Mouse (Mus musculus) cerebellum, postnatal 10 days (tissue): ENCODE measurements at regions not wholly inside any gene's neighbourhood (a gene's known extent, or its start where the extent isn't known, plus 50 kb on each side); places are given as distances from the start of the nearest gene placed in this dataset.

Experiments
- DNase-seq, 2 experiments: peaks; one replicate each; pipeline ENCODE4 v3.0.0; 2021; ENCODE audit warnings: mixed read lengths in 2 of 2

DNA sequence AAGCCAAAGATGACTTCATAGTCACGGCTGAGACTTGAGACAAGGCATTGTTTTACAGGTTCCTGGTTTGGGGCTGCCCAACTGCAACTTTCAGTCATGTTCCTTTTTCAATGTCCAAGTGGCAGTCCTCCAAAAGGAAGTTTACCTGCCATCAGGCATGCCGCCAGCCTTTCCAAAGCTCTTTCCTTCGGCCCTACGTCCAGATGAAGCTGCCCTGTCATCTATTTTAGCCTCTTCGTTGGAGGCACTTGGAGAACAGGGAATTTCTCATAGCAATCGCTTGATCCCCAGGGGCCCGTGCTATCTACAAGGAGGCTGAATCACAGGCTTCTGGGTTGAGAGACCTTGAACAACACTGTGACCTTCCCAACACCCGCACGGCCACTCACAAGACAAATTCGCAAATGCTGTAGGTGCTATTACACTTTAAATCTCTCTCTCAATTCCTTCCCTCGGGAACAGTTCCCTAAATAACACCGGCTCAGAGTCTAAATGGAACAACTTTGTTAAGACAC is 468.4 kb downstream of the Efna5 start:
- peak; percentile 10 to 17 for DNase-seq

DNA sequence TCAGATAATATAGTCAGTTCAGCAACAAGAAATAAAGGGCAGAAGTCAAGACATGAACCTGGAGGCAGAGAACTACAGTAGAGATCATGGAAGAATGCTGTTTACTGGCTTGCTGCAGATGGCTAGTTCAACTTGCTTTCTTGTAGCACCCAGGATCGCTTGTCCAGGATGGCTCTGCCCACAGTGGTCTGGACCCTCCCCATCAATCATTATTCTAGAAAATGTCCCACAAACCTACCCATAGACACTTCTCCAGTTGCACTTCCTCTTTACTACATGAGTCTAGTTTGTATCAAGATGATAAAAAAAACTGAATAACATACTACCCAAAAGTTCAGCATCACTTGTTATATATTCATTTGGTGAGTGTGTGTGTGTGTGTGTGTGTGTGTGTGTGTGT is 477.4 kb downstream of the Efna5 start:
- DNase-seq = no peak

DNA sequence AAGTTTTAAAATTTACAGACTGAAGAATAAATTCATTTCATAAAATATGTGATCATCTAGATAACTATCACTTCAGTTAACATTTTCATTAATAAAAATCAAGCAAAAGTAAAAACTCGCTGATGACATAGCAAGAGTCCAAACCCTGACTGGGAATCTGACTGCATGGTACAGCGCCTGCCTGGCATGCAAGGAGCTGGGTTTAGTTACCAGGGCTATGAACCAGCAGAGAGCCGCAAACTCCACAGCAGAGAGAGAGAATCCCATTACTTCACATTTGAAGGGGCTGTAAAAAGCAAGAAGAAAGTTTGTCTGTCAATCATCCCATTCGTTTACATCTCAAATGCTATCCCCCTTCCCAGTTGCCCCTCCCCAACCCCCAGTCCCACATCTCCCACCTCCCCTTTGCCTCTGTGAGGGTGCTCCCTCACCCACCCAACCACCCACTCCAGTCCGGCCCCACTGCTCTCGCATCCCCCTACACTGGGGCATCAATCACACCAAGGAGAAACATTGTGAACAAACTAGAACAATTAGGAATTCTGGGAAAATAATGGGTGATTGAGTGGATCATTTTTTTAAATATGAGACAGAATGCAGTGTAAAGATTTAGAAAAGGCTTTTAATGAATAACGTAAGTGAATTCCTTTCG is 487.6 kb downstream of the Efna5 start:
- no peak for DNase-seq

DNA sequence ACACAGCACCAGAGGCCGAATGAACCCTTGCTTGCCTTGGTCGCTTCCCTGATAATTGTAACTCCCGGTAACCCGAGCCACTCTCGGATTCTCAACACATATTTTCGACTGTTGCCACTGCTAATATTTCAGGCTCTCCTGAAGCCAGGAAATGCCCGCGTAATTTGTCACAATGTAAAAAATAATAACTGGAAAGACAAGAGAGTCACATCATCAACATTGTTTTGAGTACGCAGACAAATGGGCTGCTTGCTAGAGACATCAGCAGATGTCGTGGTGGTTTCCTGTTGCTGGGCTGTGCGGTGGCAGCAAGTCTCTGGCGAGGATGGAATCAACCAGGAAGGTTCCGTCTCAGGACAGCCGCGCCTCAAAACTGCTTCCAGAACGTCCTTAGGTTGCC is 497.1 kb downstream of the Efna5 start:
- DNase-seq = no peak

DNA sequence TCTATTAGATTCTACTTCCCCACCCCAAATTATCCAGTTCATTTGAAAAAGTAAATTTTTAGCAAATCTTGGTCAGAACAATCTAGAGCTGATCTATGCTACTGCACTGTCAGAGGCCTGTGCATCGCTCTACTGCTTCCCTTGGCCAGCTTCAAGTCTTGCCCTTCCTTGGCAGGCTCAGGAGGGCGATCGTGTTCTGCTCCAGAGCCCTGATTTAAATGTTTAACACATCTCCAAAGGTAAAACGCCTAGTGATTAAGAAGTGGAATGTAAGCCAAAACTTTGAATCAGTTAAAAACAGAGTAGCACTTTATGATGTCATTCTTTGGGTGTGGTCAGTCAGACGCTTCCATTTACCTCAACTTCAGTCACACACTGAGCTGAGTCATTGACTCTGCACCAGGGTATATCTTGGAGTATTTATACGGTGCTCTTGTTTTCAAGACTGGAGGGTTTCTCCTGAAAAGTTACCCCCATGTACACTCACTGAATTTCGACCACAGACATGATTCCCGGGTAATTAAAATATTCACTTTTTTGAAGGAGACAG is 502.2 kb downstream of the Efna5 start:
- DNase-seq = no peak

DNA sequence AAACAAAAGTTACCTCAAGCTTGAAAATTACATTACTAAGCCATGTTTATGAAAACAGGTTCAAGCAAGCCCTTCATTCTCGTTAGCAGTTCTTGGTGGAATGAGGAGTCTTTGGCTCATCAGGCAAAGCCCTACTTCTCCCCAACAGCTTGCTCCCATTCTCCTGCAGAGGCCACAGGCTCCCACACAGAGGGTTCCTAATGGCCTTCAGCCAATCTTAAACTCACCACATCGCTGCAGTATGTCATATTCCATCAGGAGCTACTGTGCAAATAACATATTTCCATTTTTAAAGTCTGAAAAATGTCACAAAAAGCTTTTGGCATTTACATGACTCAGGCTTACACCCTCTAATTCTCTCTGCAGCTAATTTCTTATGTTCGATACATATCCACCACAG is 512.0 kb downstream of the Efna5 start:
- peak; percentile 9 to 16 for DNase-seq

DNA sequence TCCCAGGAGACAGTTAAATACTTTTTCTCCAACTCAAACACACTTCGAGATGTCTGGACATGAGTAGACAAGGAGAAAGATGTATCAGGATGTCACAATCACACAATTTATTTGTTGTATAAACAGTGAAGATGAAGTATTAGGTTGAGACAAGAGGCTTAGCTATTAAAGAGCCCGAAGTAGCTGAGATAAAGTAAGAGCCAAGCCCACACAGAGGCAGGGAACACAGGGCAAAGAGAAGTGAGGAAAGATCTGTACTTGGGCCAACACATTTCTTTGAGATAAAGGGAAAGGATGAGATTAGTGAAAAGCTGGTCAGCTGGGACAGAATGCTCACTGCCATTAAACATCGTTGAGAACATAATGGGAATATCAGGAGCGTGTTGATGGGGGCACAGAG is 513.2 kb downstream of the Efna5 start:
- no peak for DNase-seq

DNA sequence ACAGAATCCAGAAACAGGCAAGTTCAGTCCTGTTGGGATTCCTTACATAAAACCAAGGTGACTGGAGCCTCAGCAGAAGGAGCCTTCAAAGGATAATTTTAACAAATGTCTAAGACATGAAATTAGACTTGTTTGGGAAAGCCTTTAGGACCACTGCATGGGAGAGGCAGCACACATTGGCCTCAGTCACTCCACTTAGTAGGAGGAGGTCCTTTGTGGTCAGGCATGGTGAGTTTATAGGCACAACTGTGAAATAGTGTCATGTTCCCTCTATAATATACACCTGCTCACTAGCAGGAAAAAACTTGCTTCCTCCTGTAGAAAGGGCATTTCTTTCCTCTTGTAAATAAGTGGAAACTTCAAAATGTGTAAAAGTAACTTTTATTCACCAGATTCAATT is 522.8 kb downstream of the Efna5 start:
- DNase-seq = no peak

DNA sequence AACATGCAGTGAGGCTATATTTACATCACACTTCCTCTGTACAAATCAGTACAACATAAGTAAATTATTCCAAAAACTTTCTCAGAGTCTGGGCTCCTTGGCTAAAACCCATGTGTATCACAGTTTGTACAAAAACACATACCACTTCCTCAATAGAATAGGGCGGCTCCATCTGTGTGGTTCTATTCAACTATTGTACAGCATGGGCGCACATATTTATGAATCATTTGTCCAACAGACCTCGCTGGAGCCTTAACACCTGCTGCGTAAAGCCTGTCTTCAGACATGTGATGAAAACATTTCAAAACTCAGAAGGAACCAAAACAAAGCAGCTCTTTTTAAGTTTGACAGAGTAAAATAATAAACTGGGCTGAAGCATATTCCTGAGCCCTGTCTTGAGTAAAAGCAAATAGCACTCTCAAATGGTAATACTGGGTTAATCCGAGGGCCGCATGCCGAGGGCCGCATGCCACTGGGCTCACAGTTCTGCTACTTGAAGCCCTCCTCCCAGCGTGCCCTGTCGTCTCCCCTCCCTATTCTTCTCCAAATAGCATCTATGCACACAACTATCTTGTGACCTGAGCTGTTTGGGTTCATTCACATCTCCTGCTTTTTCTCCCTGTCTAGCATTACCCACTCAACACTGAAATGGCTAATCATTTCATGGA is 543.1 kb downstream of the Efna5 start:
- DNase-seq = no peak

DNA sequence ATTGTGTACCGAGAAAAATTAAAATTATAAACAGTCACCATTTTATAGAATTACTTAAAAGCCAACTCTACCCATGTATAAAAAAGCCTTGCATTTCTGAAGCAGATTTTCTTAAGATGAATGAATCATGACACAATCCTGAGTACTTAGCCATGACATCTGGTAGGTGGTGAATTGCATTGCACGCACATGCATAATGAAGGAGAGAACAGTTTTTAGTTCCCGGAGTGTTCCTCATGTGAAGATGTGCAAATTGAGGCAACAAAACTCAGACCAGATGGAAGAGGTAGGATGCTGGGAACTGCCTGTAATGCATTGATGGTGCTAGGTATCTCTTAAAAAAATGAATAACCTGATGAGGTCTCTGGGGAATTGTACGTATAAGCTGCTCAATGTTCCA is 550.9 kb downstream of the Efna5 start:
- DNase-seq = no peak

DNA sequence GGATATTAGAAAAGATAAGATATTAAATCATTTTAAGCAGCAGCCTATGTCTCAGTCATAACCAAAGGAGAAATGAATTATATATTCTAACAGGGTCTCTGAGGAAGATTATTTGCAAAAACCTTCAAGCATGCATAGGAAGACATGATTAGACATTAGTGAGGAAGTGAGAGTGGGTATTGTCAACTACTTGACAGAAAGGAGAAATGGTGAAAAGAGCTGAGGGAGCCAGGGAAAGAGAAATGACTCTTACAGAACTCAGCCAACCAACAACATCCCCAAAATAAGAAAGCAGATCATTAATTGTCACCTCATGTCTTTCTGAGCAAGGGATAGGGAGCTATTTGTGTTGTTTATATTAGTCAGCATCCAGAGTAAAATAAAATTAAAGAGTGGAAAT is 554.3 kb downstream of the Efna5 start:
- no peak for DNase-seq

DNA sequence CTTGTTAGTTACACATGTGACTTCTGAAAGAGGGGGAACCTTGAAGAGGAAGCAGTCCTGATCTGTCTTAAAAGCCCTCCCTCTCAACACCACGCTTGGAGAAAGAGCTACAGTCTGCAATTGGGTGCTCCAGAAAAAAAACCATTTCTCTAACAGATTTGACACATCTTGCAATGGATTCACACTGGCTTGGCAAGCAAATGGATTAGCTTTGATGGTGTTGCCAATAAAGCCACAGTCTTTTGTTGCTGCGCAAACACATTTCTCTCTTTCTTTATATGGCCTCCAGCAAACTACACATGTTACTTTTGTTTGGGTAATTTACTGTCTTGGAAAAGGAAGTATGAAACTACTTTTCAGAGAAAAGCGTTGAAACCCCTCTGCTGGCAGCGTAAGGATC is 562.1 kb downstream of the Efna5 start:
- DNase-seq = peak; percentile 15 to 24

DNA sequence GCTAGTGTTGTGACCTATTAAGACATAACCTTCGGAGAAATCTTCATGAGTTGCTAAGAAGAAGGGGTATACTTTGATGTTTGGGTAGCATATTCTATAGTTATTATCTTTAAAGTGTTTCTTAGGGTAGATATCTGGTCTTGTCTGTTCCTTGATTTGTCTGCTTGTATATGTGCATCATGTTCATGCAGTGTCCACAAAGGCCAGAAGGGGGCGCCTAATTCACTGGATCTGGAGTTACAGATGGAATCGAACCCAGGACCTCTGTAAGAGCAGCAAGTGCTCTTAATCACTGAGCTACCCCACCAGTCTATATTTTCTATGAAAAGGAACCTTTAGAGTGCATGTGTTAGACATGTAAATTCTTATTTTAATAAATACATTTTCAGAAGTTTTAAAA is 571.1 kb downstream of the Efna5 start:
- peak; percentile 18 to 32 for DNase-seq

DNA sequence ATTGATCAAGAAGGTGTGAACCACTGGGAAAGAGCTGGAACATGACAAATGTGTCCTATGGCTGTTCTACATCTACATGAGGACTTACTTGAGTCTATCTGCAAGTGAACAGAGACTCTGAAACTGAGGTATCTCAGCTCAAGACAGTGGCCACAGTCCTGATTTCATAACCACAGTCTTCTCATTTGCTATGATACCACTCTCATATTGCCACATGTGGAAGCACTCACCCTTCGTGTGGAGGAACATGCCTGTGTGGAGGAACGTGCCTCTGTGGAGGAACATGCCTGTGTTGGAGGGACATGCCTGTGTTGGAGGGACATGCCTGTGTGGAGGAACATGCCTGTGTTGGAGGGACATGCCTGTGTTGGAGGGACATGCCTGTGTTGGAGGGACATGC is 574.0 kb downstream of the Efna5 start:
- no peak for DNase-seq

DNA sequence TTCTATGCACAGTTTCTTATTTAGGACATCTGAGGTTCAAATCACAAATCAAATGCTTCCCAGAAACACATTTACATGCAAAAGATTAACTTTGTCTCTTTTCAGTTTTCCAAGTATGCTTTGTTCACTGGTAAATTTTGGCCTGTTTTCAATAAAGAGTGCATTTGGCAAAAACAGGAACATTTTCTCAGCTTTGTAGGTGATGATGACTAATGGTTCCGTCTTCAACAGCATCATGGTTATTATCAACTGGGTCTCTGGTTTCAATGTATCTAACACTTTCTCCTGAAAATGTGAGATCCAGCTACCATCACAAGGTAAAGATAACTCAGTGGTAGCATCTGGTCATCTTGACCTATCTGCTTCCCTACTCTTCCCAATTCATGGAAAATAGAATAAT is 574.6 kb downstream of the Efna5 start:
- DNase-seq = no peak

DNA sequence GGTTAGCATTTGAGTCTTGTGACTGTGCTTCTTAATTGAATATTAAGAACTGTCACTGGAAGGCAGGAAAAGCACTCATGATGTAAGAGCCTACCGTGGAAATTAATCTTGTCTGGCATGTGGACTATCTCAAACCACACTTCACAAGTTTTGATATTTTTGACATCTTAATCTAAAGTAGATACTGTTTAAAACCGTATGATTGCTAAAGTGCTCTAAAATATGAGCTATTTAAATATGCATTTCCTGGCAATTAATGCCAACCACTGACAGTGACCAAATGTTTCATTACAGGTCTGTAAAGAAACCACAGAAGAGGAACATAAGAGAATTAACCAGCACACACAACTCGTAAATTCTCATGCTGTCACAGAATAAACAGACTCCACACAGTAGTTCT is 576.0 kb downstream of the Efna5 start:
- DNase-seq = no peak

DNA sequence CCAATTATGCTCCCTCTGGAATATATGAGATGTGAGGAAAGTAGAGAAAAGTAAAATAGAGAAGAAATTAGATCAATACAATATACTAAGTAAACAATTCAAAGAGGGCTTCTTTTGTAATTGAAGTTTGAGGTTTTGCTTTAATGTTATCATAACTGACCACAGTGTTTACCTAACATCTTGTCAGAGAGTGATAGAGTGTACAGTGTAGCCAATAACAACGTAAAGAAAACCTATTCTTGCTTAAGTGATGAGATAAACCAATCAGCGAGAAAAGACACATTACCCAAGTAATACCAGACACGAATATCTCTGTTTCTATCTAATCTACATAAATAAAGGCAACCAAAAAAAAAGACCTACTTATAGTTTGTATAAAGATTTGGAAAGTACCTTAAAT is 577.0 kb downstream of the Efna5 start:
- DNase-seq = no peak

DNA sequence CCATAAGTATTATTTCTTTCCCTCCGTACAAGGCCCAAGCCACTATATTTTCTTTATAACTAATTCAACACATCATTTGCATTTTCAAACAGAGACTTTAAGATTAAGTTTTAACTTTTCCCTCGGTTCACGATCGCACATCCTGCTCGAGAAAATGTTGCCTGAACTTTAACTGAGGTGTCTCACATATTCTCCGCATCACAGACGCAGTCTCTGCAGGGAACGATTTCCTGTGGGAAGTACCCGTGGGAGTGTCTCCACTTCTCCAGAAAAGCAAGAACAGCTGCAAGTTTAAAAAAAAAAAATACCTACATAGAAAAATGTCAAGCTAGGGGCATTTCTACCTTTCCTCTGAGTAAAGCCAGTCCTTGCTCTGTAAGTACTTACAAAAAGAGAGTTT is 581.2 kb downstream of the Efna5 start:
- no peak for DNase-seq

DNA sequence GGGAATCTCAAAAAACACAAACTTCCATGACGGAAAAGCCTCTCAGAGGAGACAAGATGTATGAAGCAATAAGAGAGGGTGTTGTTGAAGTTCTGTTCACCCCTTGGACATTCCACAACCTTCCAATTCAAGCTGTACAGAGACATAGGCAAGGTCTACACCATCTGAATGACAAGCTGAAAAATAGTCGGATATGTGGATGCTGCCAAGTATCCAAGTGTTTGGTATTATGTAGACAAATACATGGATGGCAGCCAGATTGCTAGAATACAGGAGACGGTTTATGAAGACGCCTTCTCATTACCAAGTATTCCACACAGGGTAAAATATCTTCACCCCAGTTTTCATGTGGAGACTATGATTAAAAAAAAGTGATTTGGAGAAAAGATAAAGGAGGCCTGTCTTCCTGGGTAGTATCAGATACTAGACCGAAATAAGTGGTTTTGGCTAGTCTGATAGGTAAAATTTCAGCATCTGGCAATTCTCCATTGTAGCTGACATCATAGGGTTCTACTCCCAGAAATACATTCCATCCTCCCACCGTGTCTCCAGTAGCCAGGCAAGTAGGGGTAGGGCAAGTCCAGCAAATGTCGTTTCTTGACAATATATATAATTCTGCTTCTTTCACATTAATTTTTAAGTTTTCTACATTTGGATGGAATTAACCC is 583.6 kb downstream of the Efna5 start:
- DNase-seq = peak; percentile 8 to 11

DNA sequence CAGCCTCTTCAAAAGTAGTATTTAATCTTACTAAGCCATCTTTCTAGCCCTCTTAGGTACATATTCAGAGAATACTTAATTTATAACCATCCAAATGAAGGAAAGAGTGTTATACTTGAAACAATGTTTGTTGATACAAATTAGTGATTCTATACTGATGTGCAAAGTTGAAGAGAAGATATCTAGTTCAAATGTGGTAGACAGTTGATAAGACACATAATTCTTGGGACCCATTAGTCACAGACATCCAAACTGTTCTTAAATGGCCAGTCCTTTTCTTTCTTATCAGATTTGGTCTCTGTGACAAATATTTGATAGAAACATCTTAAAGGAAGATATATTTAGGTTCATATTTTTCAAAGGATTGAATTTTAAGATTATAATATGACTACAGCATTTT is 585.7 kb downstream of the Efna5 start:
- no peak for DNase-seq

DNA sequence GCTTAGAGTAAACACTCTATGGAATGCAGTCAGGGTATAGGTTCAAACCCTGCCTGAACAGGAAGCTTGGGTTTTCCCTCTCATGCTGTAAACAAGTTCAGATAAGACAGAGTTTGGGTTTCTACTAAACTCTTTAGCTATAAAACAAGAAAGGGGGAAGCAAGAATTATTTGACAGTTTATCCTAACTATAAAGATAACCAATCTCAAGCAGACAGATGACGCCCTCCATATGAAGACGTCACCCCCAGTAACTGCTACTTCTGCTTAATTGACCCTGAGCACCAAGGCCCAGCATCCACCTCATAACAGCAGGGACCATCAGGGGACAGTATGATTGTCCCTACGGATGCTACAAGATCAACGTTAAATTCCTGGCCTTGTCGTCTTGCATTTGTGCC is 588.4 kb downstream of the Efna5 start:
- no peak for DNase-seq

DNA sequence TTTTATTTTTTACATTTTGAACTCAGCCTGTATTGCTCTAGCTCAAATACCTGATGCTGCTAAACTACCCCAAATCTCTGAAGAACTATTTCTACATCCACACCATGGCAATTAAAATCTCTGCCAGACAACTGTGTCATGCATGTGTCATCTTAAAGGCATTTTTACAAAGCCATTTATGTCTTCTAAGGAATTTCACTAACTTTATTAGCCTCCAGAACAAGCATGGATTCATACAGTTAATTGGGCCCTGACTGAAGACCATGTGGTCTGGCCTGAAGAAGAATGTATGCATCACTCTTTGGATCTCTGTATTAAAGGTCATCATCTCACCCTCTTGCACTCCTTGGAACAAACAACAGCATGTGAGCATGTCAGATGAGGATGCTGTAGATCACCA is 593.5 kb downstream of the Efna5 start:
- no peak for DNase-seq

DNA sequence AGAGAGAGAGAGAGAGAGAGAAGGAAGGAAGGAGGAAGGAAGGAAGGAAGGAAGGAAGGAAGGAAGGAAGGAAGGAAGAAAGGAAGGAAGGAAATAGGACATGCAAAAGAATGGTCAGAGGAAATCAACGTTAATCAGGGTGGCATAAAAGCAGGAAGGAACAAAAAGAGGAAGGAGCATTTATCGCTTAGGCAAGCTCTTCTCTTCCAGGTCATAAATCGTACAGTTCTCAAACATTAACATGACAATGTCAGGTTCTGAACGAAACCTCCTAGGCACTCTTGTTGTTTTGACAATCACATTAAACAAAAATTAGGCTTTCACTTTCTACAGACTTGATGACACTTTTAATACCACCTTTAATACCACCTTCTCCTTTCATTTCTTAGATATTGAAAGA is 594.0 kb downstream of the Efna5 start:
- DNase-seq = no peak
